Mouse (Mus musculus) A20 (cell line): ENCODE results near the gene Atg13.

Source experiments
- DNase-seq: peaks from one replicate; pipeline ENCODE4 v3.0.0-alpha.2; 2011; ENCODE audit warnings: low read depth, low spot score

Atg13 gene

GRCm38 (mm10) chr2:91710272-91711234 is at the start of gene Atg13, which contains the start of gene Harbi1:
Gene Atg13, minus strand, starts transcription at chr2:91710576.
Gene Harbi1, plus strand, starts transcription at chr2:91710852.
- peak; percentile 96 for DNase-seq

GRCm38 (mm10) chr2:91749811-91750261 is 39.5 kb upstream of the Atg13 start:
- DNase-seq, result no peak

- no peak for DNase-seq
These were observed 34.3 kb upstream of the Atg13 start for GRCm38 (mm10) chr2:91744686-91745085.

DNA sequence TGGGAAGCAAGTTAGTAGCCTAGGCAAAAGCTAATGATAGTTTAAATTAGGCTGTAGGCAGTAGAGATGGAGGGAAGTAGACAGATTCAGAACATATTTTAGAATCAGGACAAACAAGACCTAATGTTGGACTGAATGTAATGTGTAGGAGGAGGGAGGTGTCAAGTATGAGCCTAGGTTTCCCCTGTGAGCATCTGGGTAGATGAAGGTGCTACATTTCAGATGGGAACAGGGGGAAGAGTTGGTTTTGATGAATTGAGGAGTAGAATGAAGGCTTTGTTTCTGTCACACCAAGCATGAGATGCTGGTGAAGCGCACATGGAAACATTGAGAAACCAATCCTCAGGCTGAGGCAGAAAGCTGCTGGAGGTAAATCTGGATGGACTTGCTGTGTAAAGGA is 29.2 kb upstream of the Atg13 start:
- no peak for DNase-seq

DNA sequence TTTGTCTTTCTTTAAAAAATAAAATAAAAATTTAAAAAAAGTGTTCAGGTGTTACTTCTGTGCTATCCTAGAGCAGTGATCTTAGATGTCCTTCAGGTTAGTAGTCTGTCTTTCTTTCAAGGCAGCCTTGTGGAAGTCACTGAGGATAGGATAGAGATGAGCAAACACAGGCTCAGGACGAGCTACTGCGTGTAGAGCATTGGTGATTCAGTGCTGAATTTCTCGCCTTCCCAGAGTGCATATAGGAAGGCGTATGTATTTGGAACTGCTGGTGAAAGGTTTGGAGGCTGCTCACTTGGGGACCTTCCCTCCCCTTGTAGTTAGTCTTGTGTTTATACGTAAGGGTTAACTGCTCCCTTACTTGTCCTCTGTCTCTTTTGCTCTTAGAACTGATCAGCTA is 24.8 kb upstream of the Atg13 start:
- DNase-seq, result no peak

DNA sequence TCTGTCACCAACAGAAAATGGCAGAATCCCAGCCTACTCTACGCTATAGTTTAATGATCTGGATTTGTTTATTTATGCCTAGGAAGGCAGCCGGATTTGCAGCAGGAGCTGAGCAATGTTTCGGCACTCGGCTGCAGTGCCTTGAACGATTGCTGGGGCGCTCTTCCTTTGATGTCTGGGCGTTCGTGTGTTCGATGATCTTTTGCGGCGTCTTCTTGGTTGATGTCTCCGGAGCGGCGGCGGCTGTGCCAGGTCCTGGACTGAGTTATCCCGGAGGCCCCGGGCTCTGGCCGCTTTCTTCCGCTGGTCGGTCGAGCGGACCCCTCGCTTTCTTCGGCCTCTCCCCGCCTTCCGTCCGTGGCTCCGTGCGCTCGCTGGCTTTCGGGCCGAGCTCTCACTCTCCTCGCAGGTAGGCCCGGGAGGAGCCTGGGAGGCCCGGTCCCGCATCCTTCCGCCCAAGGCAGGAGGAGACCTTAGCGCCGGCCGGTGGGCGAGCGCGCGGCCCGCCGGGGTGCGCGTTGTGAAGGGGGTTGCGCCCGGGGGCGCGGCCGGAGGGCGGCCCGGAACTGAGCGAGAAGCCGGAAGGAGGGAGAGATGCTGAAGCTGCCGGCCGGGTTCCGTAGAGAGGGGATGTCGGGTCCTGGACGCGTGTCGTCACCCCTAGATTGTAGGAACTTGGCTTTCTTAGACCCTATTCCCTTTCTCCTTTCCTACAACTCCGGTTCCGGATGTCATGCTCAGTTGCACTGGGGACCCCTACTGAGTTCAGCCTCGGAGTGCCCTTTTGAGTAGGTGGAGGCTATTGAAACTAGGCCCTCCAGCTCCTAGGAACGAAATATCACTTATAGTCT is 19.8 kb upstream of the Atg13 start, which contains the start of gene Ambra1:
Gene Ambra1 (plus strand): TSS at position 164 of the 851 bp plus-strand sequence.
- peak; percentile 92 for DNase-seq

GRCm38 (mm10) chr2:91729571-91729970 is 19.2 kb upstream of the Atg13 start:
- peak; percentile 50 for DNase-seq

GRCm38 (mm10) chr2:91727011-91727410 is 16.6 kb upstream of the Atg13 start:
- DNase-seq, result peak; percentile 46

DNA sequence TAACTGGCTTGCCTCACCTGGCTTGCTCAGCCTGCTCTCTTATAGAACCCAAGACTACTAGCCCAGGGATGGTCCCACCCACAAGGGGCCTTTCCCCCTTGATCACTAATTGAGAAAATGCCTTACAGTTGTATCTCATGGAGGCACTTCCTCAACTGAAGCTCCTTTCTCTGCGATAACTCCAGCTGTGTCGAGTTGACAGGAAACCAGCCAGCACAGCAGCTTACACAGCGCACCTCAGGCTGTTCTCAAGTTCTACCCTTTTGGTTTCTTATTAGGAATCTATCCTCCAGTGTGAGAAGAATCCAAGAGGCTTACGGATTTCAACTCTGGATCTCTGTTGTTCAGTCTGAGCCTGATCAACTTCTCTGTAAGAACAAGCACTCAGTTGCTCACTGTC is 15.1 kb upstream of the Atg13 start:
- DNase-seq, result peak; percentile 71

GRCm38 (mm10) chr2:91724716-91725115 is 14.3 kb upstream of the Atg13 start:
- peak; percentile 58 for DNase-seq

DNA sequence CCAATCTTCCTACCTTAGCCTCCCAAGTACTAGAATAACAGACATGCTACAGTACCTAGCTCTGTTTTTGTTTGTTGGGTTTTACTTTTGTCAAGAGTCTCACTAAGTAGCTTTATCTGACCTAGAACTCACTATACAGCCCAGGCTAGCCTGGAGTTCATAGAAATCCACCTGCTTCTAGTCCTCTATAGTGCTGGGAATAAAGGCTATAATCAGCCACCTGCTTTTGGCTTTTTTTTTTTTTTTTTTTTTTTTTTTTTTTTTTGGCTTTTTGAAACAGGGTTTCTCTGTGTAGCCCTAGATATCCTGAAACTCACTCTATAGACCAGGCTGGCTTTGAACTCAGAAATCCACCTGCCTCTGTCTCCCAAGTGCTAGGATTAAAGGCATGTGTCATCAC is 13.6 kb upstream of the Atg13 start:
- no peak for DNase-seq

- DNase-seq, result no peak
These were observed 13.0 kb upstream of the Atg13 start for GRCm38 (mm10) chr2:91723382-91723781.

GRCm38 (mm10) chr2:91718276-91718675 is 7.9 kb upstream of the Atg13 start:
- DNase-seq, result peak; percentile 32

- DNase-seq, result no peak
These were observed 4.5 kb upstream of the Atg13 start for GRCm38 (mm10) chr2:91714921-91715320.

DNA sequence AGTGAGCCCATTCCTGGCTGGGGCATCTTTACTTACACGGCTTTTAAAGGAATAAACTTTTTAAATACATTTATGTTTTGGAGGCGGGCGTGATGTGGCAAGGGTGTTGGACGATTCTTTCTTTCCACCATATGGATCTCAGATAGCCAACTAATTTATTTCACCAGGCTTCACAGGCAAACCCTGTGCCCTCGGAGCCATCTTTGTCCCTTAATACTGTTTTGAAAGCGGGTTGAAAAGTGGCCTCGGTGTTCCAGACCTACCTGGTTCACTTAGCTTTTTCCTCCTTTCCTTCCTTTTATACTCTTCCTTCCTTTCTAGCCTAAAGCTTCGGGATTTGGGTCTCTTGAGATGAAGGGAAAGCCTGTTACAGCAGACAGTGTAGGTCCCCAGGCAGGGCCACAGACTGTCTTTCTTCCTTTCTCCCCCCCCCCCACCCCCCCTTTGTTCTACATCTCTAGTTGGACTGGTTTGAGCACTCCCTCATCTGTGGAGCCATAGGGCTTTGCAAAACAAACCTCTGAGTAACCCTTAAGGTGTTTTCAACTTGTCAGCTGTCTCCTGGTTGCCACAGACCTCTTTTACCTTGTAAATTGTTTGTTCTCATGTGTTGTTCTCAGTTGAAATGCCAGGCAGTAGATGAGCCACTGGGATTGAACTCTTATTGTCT is 1.0 kb upstream of the Atg13 start:
- DNase-seq, result peak; percentile 60

DNA sequence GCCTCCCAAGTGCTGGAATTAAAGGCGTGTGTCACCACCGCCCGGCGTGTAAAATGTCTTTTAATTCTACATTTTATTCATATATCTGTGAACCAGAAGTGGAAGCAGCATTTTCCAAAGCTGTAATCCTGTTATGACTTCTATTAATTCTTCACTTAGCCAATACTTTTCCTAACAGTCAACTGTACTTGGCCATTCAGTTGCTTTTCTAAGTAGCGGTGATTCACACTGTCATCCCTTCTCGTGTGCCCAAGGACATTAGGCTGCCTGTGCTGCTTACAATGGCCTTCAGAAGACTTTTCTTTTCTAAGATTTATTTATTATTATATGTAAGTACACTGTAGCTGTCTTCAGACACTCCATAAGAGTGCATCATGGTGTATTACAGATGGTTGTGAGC is 2.0 kb downstream of the Atg13 start:
- DNase-seq, result no peak

GRCm38 (mm10) chr2:91706456-91706855 is 3.9 kb downstream of the Atg13 start:
- DNase-seq, result no peak

- DNase-seq, result no peak
These were observed 4.6 kb downstream of the Atg13 start for GRCm38 (mm10) chr2:91705736-91706135.

DNA sequence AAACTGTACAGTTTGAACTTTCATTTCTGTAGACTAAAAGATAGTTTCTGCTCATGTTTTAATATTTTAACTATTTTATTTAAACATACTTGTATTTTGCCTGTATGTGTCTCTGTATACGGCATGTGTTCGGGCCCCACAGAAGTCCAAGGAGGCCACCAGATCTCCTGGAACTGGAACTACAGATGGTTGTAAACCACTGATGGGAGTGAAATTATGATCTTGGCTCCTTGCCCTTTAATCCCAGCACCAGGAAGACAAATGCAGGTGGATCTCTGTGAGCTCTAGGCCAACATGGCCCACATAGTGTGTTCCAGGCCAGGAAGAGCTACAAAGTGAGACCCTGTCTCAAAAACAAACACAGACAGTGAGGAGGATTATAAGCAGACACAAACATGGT is 9.0 kb downstream of the Atg13 start:
- no peak for DNase-seq

GRCm38 (mm10) chr2:91699225-91699624 is 11.2 kb downstream of the Atg13 start:
- DNase-seq, result no peak

DNA sequence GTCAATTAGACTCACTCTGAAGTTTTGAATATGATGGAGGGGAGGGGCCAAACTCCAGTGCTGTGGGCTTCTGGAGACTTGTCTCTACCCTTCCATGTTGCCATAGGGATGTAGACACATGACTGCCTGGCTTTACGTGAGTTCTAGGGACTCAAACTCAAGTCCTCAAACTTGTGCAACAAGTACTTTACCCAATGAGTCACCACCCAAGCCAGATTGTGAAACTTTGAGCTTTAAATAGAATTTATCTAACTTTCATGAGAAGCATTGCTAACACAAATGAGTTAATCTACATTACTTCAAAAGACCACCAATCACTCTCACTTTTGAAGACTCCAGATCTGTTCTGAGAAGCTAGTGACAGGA is 14.2 kb downstream of the Atg13 start:
- no peak for DNase-seq
